Mouse (Mus musculus) heart, adult 8-10 months (tissue): ENCODE measurements around the gene Pold4. TPM values are rescaled to one million over a fixed set of nuclear protein-coding genes. Genes with fewer than 3 reads are reported as not detected.

Experiments used
- DNase-seq: peaks from one replicate; pipeline ENCODE4 v3.0.0; 2022; ENCODE audit warnings: low spot score
- total RNA-seq, 4 experiments: library from RNA; stranded (reverse); gene quantifications; 2 replicates each; pipeline ENCODE4 v1.2.4; 2022

Pold4 gene
- total RNA-seq, 4 experiments from 2014 or later = 11.9 to 17.5 (median 14.3) TPM

DNA sequence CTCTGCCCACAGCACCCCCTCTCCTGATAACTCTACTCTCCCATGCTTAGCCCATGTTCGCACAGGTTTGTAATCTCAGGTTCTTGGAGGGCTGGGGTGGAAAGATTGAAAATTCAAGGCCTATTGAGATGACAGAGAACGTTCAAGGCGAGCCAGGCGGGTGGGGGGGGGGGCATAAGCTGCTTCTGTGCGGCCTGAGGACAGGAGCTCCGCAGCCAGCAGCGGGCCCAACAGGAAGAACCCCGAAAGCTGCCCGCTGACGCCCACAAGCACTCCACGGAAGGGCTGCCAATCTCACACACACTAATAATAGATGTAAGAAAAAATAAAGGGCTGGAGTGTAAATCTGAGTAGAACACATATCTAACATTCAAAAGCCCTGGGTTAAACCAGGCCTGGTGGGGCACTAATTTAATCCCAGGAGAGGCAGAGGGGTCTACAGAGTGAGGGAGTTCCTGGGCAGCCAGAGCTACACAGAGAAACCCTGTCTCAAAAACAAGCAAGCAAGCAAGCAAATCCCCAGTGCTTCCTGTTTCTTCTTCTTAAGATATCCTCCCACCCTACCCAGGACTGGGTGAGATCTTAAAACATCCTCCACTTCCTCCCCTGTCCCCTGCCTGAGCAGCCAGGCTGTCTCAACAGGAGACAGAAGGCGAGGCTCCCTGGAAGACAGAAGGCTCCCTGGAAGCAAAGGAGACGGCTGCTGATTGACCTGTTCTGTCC is 27.9 kb upstream of the Pold4 start:
- no peak for DNase-seq

DNA sequence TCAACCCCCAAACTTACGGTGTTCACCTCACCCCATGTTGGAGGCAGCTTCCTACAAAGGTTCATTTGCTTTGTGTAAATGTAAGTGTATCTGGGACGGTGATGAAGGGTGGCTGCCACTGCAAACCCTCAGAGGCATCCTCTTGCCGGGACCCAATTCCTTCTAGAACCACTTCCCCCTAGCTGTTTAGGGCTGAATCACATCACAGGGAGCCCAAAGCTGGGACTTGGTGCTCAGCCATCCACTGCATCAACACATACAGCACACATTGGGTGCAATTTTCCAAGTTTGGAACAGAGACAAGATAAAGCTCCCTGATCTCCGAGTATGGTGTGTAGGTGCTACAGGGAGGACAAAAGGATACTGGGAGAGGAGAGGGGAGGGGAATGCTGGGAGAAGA is 26.8 kb upstream of the Pold4 start:
- DNase-seq = no peak

DNA sequence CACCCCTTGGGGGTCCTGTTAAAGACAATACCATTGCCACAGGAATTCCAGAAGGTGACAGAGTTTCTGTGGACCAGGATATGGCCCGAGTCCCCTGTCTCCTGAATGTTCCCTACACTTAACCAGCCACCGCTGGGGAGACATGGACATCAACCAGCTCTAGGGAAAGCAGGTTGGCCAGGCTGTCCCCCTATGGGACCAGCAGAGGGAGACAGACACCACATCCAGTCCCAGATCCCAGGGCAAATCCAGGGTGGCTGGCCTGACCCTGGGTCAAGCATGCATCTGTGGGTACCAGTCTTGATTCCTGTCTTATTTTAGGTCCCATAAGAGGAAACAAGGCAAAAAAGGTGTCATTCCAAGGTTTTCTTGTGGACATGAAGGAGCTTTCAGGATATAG is 24.7 kb upstream of the Pold4 start:
- DNase-seq = peak; percentile 78

DNA sequence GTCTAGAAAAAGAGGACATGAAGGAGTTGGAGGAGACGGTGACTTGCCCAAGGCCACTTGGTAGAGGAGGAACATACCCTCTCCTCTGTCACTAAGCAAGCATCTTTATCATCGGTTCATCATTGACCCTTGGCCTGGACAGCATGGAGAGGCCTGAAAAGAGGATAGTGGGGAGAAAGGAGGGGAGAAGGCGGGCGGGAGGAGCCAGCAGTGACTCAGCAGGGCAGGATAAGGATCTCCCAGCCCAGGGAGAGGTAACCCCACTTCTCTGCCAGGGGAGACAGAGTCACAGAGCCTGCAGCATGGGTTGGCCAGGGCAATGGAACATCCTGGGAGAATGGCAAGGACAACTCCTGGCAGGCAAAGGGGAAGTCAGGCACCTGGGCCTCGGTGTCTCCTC is 23.1 kb upstream of the Pold4 start:
- no peak for DNase-seq

DNA sequence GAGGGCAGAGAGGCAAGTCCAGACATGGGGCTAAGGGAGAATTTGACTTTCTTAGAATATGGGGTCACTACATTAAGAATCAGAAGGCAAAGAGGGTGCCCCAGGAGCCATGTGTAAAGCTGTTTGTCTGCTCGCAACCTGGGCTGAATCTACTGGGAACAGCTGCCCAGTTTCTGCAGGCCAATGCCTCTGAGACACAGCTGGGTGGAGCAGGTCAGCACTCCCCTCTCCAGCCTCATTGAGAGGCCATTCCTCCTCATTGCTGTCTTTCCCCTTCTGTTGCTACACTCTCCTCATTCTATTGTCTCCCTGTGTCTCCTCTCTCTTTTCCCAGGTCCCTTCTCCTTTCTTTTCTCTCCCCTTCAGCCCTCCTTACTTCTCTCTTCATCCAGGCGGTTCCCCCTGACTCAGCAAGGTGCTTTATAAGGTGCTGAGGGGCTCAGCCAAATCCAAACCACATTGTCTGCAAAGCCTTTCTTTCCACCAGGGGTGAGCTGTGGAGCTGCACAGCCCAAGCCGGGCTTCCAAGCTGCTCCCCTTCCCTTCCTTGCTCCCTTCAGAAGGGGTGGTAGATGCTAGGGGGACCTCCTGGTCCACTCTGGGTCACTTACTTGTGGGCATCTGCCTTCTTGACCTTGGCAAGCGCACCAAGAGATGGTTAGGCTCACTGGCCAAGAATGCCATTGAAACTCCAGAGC is 19.7 kb upstream of the Pold4 start:
- DNase-seq = no peak

DNA sequence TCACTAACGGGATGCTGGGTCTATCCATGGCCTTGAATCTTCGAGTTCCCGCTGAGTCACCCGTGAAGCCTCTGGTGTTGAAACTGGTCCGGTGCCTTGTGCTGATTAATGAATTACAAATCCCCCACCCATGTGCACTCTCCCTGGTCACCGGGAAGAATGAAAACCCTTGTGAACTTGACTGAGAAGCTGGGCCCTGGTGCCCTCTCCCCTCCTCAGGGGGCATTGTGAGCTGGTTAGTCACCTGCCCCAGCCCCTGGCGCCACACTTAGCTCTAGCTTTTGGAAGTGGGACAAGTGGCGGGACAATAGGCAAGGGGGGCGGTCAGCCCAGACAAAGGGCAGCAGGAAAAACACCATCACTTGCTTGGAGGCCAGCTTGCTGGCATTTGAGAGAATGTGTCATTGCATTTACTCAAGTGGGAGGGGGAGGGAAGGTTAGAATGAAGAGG is 18.1 kb upstream of the Pold4 start:
- DNase-seq = no peak

DNA sequence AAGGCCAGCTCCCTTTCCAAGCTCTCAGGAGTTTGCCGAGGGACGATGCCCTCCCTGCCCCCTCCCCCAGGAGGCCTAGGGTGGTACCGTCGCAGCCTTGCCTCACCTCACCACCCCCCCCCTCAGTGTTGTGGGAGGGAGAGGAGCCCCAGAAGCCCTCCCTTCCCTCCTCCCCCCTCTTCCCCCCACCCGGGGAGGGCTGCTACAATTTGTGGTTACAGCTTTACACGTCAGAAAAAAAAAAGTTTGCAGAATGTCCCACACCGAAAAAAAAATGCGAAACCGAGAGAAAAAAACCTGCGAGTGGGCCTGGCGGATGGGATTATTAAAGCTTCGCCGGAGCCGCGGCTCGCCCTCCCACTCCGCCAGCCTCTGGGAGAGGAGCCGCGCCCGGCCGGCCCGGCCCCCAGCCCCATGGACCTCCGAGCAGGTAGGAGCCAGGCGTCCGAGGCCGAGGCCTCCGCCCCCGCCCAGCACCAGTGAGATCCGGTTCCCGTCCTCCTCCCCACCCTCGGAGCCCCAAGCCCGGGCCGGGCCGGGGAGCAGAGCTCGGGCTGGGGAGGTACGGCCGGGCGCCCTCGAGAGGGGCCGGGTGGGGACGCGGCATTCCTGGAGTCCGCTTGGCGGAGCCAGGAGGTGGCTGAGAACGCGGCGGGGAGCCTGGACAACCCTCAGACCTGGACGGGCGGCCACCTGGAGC is 17.5 kb upstream of the Pold4 start, which contains the start of the genes Clcf1 and AC109138.7:
Clcf1 (plus strand) TSS at position 168 of the 700 bp plus-strand sequence.
AC109138.7 (plus strand) TSS at position 287 of the 700 bp plus-strand sequence.
- no peak for DNase-seq

DNA sequence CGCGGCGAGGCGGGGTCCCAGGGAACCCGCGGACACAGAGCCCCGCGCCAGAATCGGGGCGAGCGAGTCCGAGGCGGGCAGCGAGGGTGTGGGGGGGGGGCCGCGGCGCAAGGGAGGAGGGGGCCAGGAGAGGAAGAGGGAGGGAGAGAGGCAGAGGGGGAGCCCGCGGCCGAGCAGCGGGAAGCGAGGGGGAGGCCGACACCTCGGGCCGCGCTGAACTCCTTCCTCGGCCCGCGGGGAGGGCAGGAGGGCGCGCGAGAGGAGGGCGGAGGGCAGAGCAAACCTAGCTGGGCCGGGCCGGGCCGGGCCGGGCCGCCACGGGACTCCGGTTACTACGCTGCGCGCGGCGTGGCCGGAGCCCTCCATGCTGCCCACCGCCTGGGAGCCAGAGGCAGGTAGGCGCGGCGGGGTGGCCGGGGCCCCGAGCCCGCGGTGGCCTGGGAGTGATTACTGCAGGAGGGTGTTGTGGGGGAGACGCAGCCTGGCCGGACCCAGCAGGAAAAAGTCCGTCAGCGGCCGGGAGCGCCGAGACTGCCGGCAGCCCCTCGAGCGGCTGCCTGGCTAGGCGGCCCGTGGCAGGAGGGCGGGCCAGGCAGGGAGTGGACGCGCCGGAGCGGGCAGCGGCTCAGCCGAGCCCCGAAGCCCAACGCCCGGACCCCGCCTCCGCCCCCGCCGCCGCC is 16.8 kb upstream of the Pold4 start:
- no peak for DNase-seq

DNA sequence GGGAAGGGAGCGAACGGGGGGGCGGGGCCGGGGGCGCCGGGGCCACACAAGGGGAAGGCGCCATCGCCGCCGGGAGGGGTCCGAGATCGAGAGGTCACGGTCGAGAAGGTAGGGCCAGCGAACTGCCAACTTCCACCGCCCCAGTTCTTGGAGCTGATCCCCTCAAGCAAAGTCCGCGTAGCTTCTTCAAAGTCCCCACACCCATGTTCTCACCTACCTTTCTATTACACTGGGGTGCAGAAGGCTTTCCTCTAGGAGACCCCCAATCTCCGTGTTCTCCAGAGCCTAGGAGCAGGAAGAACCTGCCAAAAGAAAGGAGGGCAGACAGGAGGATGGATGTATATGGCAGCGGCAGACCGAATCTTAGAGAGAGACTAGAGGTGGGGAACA is 16.3 kb upstream of the Pold4 start:
- no peak for DNase-seq

DNA sequence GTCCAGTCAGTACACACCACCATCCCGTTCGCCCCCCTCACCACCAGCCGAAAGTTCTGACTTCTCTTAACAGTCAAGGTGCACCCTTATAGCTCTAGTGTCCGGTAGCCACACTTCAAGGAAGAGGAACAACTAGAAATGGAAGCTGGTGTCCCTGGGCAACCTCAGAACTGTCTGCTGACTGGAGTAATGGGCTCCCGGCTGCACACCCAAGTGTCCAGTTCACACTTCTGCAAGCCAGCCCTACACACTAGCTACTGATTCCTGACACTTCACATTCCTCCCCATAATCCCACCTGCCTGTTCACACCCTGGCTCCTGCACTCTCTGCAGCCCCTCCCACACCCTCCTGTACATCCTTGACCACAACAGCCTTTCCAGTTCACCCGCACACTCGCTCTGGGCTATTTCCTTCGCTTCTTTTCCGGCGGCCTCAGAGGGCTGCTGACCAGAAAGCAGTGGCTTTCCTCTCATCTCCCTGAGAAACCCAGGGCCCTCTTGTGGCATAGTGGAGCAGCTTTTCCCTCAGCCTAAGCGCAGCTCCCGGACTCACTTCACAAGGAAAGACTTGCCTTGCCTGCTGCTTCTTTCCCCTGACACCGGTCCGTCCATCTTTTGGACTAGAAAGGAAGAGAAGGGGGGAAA is 15.5 kb upstream of the Pold4 start:
- no peak for DNase-seq

DNA sequence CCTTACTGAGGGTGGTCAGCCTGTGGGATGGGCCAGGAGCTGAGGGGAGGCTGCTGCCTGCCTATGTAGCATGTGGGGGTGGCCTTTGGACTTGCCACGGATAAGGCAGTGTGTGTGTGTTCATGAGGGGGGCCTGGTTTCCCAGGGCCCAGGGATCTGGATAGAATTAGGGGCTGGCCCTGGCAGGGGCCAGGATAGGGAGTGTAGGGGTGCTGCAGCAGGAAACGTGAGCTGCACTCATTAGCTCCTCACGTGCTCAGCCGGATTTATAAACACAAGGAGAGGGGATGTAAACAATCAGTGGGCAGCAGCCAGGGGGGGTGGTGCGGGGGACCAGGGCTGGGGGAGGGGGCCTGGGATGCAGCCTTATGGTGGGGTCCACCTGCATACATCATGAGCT is 14.6 kb upstream of the Pold4 start:
- DNase-seq = no peak

DNA sequence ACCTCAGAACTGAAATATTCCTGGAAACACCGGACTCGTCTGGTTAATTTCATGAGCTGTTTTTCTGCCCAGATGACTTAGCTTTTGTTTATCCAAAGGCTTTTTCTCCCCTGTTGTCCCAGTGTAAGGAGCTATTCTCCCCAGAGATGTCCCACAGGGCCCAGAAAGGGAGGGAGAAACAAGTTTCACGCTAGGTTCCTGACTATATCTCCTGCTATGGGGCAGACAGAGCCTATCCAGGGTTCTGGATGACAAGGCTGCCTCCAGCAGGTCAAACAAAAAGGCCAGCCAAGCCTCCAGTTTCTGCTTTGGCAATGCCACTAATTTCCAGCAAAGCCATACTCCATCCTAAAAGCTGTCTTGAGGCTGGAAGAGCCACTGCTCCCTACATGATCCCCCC is 13.8 kb upstream of the Pold4 start:
- DNase-seq = no peak

DNA sequence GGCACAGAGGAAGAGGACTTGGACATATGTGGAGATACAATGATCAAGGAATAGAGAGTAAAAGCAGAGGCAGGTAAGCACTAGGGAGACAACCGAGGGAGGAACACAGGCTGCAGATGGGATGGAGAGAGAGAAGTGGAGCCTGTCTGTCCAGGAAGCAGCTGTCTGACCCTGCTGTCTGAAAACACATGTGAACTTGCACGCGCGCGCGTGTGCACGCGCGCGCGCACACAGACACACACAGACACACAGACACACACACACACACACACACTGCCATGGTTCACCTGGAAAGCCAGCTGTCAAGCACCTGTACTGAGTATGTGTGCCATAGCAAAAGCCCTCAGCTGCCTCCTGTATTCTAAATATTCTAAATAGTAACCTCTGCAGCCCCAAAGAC is 13.4 kb upstream of the Pold4 start:
- DNase-seq = no peak

DNA sequence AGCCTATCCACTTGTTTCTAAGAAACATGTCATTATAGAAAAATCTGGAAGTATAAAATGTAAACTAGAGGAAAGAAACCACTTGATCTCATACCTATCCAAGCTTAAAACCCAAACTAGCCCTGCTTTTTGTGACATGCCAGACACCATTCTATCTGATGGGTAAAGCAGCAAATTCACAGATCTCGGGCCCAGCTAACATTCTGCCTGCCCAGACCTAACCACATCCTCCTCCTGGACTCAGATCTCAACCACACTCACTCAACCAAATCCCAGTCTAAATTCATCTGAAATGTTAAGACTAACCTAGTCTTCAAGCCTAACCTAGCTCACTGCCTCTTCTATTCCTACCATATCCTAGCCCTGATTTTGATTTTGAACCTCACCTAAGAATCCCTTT is 12.9 kb upstream of the Pold4 start:
- no peak for DNase-seq

DNA sequence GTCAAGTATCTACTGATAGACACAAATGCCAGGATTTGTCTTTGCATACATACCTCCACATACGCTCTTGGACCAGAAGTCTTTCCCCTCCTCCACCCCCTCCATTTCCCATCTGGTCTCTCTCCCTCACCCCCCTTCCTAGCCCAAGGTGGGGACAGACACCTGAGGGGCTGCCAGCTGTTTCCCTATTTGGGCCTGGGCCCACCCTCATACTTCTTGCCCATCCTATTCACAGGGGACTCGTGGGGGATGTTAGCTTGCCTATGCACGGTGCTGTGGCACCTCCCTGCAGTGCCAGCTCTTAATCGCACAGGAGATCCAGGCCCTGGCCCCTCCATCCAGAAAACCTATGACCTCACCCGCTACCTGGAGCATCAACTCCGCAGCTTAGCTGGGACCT is 11.8 kb upstream of the Pold4 start:
- DNase-seq = no peak

DNA sequence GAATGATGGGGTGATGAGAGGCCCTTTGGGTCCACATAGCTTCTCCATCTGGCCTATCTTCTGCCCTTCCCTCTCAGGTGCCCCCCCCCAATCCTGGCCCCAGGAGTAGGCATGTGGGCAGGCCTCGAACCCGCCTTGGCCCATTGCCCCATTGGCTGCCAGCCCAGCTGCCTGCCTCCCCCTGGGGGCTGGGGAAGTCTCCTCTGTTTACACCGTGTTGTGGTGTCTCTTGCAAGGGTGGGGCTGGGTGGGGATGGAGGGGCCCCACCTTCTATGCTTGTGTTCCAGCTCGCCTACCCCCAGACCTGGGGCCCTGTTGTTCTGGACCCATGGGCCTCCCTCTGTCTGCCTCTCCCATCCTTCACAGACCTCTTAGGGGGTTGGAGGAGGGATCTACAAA is 11.3 kb upstream of the Pold4 start:
- DNase-seq = no peak

DNA sequence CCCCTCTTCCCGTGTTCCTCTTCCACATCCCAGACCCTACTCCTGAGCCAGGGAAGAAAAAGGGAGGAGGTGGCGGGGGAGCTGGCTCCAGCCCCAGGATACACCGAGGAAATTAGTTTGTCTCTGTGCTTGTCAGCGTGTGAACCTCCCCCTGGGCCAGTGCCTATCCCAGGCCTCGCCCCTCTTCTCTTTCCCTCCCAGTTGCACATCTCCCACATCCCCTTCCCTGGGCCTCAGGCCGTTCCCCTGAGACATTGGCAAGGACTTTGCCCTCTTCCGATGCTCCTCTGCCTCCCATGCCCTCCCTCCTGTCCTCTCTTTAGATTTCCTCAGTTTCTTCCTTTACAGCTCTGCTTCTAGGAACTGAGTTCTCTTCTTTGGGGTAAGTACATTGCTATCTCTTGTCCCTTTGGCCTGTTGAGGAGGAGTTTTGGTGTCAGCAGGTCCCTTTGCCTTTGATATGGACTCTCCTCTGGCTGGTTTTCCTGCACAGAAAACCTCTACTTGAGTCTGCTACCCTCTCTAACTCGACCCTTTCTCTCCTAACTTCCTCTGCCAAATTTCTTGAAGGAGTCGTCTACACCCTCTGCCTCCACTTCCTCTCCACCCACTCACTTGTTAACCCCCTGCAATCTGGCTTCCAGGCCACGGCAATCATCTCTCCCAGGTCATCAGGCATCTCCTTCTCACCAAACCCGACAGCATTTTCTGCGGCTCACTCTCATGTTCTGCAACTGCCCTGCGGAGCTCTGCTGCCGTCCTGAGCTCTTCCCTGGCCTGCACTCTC is 10.5 kb upstream of the Pold4 start:
- no peak for DNase-seq

DNA sequence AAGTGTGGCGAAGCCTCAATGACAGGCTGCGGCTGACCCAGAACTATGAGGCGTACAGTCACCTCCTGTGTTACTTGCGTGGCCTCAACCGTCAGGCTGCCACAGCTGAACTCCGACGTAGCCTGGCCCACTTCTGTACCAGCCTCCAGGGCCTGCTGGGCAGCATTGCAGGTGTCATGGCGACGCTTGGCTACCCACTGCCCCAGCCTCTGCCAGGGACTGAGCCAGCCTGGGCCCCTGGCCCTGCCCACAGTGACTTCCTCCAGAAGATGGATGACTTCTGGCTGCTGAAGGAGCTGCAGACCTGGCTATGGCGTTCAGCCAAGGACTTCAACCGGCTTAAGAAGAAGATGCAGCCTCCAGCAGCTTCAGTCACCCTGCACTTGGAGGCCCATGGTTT is 9.5 kb upstream of the Pold4 start:
- DNase-seq = no peak

DNA sequence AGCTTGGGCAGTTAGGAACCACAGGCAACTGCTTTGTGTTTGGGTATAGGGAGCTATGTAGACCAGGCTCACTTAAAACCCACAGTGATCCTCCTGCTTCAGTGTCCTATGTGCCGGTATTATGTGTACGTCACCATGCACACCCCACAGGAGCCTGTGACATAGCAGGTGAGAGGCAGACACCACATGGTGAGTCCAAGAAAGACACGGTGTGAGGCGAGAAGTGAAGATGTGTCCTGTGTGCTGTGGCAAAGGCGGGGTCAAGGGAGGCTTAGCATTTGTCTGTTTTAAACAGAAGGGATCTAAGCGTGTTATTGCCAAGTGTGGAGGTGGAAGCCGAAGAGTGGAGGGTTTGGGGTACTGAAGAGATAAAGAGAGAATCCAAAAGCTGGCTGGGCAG is 4.9 kb upstream of the Pold4 start:
- no peak for DNase-seq

DNA sequence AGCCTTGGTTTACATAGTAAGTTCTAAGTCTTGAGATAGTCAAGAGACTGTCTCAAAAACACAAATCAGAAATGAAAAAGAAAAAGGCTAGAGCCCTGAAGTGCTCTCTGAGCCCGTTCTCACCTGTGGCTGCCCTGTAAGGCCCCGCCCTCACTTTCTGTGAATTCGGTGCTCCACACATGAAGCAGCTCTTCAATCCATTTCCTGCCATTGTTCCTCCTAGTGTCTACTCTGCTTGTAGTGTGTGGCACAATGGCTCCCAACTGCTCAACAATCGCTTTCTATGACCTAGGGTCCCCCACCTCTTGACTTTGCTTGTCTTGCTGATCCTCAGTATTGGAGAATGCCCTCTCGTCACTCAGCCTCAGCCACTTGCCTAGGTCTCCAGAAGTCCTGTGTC is 4.3 kb upstream of the Pold4 start:
- DNase-seq = no peak
